9 mouse cellular contexts compared by ENCODE assay signal in the genomic region with DNA sequence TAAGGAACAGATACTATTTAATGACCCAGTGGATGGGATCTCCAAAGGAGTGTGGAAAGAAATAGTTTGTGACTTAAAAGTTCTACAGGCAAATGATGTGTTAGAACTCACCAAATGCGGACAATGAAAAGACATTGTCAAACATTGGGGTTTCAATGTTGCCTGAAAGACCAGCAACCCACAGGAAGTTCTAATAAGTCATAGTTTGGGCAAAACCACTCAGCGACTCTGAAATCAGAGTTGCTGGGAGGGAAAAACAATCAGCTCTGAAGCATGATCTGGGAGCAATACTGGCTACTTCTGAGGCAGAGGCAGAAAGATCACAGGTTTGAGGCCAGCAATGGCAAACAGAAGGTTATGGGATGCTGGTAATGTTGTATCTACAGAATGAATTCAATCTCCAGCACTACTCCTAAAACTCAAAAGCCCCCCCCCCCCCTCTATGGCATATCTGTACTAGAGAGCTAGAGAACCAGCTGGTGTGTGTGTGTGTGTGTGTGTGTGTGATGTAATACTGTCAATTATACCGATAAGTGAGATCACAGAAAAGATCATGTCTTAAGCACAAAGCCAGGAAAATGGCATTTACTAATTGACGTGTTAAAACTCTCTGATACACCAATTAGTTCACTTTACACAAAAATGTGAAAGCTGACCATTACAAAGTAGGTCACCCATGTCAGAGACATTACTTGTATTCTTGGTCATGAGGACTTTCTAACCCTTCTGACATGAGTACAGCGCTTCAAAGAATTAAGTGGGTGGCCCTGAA. TPM values are rescaled to one million over a fixed set of nuclear protein-coding genes. Genes with fewer than 3 reads are reported as not detected.
A peak's percentile ranks its signal among the peaks of the same experiment; 100 is the strongest.
DNase-seq lines count a peak whose midpoint lies in the region; ATAC-seq and TF ChIP-seq lines count a peak whose summit lies in the region.
"Had no signal": no experiment of that assay in that cellular context is flagged by ENCODE, and none has a peak within 500 bp of the region (broad histone marks: within the 10 kb centered on the region; RNA-seq: fewer than 3 reads in every experiment).

No protein-coding gene starts in this region.

- H3K4me1 ChIP-seq in ES-Bruce4 (ENCODE audit: control insufficient read depth, insufficient read depth, low read length), result no peaks in the 10 kb centered on the region
- H3K4me1 ChIP-seq in small intestine, adult 2 months (ENCODE audit: control insufficient read depth, insufficient read depth, insufficient read length, low read length), result peaks cover 3% of the 10 kb centered on the region; the same call in 1 of the 2 replicates

- H3K36me3 ChIP-seq in ES-Bruce4 (ENCODE audit: control insufficient read depth, insufficient read depth, low read length, poor library complexity, severe bottlenecking), result peaks cover 5% of the 10 kb centered on the region
- H3K36me3 ChIP-seq in small intestine, adult 2 months (ENCODE audit: control insufficient read depth, insufficient read depth, low read length), result no peaks in the 10 kb centered on the region; the same call in 1 of the 2 replicates

- ATAC-seq in erythroid progenitor cell, adult 5-6 weeks (replicated peaks; ENCODE audit: low FRiP score, poor library complexity, severe bottlenecking), result 0 out of 2 replicates have a peak, but pooled peaks have one; percentile 4

- no peaks in the 10 kb centered on the region for H3K27me3 ChIP-seq in ES-Bruce4 (ENCODE audit: control insufficient read depth, insufficient read depth, low read length, poor library complexity, severe bottlenecking)
- no peaks in the 10 kb centered on the region for H3K27me3 ChIP-seq in small intestine, adult 2 months (ENCODE audit: control insufficient read depth, insufficient read depth, low read length)
- H3K27me3 ChIP-seq: Patski had no signal

- DNase-seq in gastrocnemius, adult 2 months, result no peak
- no peak for DNase-seq in gastrocnemius, adult 18-20 months (ENCODE audit: low spot score)
- peak; percentile 58 for DNase-seq in liver
- DNase-seq in urinary bladder, adult 18-20 months (ENCODE audit: low spot score in 2 of 2), result no peak
- no peak for DNase-seq in cerebellum, adult 9-11 months

- no peak overlapping the region; the same call in 1 of the 2 replicates for H3K27ac ChIP-seq in gastrocnemius, adult 2 months
- peak overlapping the region; percentile 92 for H3K27ac ChIP-seq in ES-Bruce4 (ENCODE audit: insufficient read depth, low read length)
- H3K27ac ChIP-seq in small intestine, adult 2 months (ENCODE audit: insufficient read depth, low read depth, low read length), result peak overlapping the region; percentile 71

- H3K9me3 ChIP-seq in ES-Bruce4 (replicated peaks; ENCODE audit: control insufficient read depth, insufficient read depth, low read length, poor library complexity, severe bottlenecking), result no peaks in the 10 kb centered on the region

- no peak for TF ChIP-seq EP300 in ES-Bruce4 (IDR thresholded peaks at IDR 0.05; ENCODE audit: insufficient read depth, low read depth, low read length)

- H3K4me3 ChIP-seq in gastrocnemius, adult 2 months, result peak overlapping the region; percentile 69
- peak overlapping the region; percentile 83 for H3K4me3 ChIP-seq in ES-Bruce4 (ENCODE audit: low read depth, low read length)
- peak overlapping the region; percentile 66 for H3K4me3 ChIP-seq in small intestine, adult 2 months (ENCODE audit: low read depth, low read length)

- no peak for TF ChIP-seq POLR2A in ES-Bruce4 (IDR thresholded peaks at IDR 0.05; ENCODE audit: insufficient read depth, low read length)
- TF ChIP-seq POLR2A in small intestine, adult 2 months (IDR thresholded peaks at IDR 0.05; ENCODE audit: low read depth, low read length), result no peak

- TF ChIP-seq CTCF in gastrocnemius, adult 2 months (IDR thresholded peaks at IDR 0.05), result no peak
- no peak for TF ChIP-seq CTCF in ES-Bruce4 (IDR thresholded peaks at IDR 0.05; ENCODE audit: low read depth, low read length)
- no peak for TF ChIP-seq CTCF in small intestine, adult 2 months (IDR thresholded peaks at IDR 0.05; ENCODE audit: extremely low read depth, insufficient read length, insufficient replicate concordance, low read depth, low read length)

- H3K9ac ChIP-seq in ES-Bruce4 (ENCODE audit: low read depth, poor library complexity, severe bottlenecking), result peak overlapping the region; percentile 96

- intact Hi-C loops in gastrocnemius, adult 2 months (cut with DNase I), result loop anchor here (2.0 to 5.0 kb wide), 2 partner anchors 15 to 32 kb away; partner anchors contain the start of genes Hist1h2ai, Hist1h2bl, Hist1h3h and Hist1h4j

- WGBS in small intestine, adult 2 months, result 2% methylated on average over 5 of the region's 5 CpGs

RNA-seq across cellular contexts. Expression of gene Hist1h4k, which starts 0.7 kb away (rescaled TPM):
- 10 to 100 TPM; 12.0 to 12.2 TPM for total RNA-seq in gastrocnemius, adult 2 months (2021)
- total RNA-seq in gastrocnemius, adult 18-20 months (2021), result 10 to 100 TPM; 15.2 to 22.0 TPM
- polyA plus RNA-seq in ES-Bruce4 (2011; ENCODE audit: insufficient read depth, insufficient read length, low read depth, missing spikeins), result 16.3 and 17.1 TPM in 2 replicates
- 298 and 381 TPM in 2 replicates for total RNA-seq in erythroid progenitor cell, adult 5-6 weeks (2015; ENCODE audit: low replicate concordance)
- total RNA-seq in erythroid progenitor cell, adult 5-6 weeks (2017; ENCODE audit: low replicate concordance), result 3,827 and 6,951 TPM in 2 replicates
- polyA plus RNA-seq in small intestine, adult 2 months (2012; rRNA removed), result 35.5 and 55.4 TPM in 2 replicates

RNA-seq across cellular contexts. Expression of gene Hist1h2ak, which starts 4.1 kb away (rescaled TPM):
- under 1 TPM in 1 of 2 experiments, not detected in 1; 0.98 TPM for total RNA-seq in gastrocnemius, adult 2 months (2021)
- total RNA-seq in gastrocnemius, adult 18-20 months (2021), result not detected
- 6.7 and 7.5 TPM in 2 replicates for polyA plus RNA-seq in ES-Bruce4 (2011; ENCODE audit: insufficient read depth, insufficient read length, low read depth, missing spikeins)
- total RNA-seq in erythroid progenitor cell, adult 5-6 weeks (2015; ENCODE audit: low replicate concordance), result 480 and 792 TPM in 2 replicates
- 4,887 and 6,345 TPM in 2 replicates for total RNA-seq in erythroid progenitor cell, adult 5-6 weeks (2017; ENCODE audit: low replicate concordance)
- 40.0 and 60.2 TPM in 2 replicates for polyA plus RNA-seq in small intestine, adult 2 months (2012; rRNA removed)
- polyA plus RNA-seq: Patski had no signal

RNA-seq across cellular contexts. Expression of gene Hist1h2bn, which starts 4.3 kb away (rescaled TPM):
- 1 to 10 TPM in 1 of 2 experiments, not detected in 1; 1.4 TPM for total RNA-seq in gastrocnemius, adult 2 months (2021)
- 1 to 10 TPM in 1 of 2 experiments, not detected in 1; 1.1 TPM for total RNA-seq in gastrocnemius, adult 18-20 months (2021)
- 19.3 and 20.7 TPM in 2 replicates for polyA plus RNA-seq in ES-Bruce4 (2011; ENCODE audit: insufficient read depth, insufficient read length, low read depth, missing spikeins)
- 1,688 and 1,944 TPM in 2 replicates for total RNA-seq in erythroid progenitor cell, adult 5-6 weeks (2015; ENCODE audit: low replicate concordance)
- total RNA-seq in erythroid progenitor cell, adult 5-6 weeks (2017; ENCODE audit: low replicate concordance), result 6,530 and 7,011 TPM in 2 replicates
- 13.6 and 21.8 TPM in 2 replicates for polyA plus RNA-seq in small intestine, adult 2 months (2012; rRNA removed)

RNA-seq across cellular contexts. Expression of gene Hist1h4j, which starts 14.7 kb away (rescaled TPM):
- total RNA-seq in gastrocnemius, adult 2 months (2021), result 1 to 10 TPM in 1 of 2 experiments, under 1 TPM in 1; 0.42 to 1.1 TPM
- total RNA-seq in gastrocnemius, adult 18-20 months (2021), result under 1 TPM; 0.43 to 0.59 TPM
- polyA plus RNA-seq in ES-Bruce4 (2011; ENCODE audit: insufficient read depth, insufficient read length, low read depth, missing spikeins), result 8.2 and 13.4 TPM in 2 replicates
- total RNA-seq in erythroid progenitor cell, adult 5-6 weeks (2015; ENCODE audit: low replicate concordance), result 12.6 and 18.4 TPM in 2 replicates
- total RNA-seq in erythroid progenitor cell, adult 5-6 weeks (2017; ENCODE audit: low replicate concordance), result 900 and 1,530 TPM in 2 replicates
- polyA plus RNA-seq in small intestine, adult 2 months (2012; rRNA removed), result 6.4 and 6.5 TPM in 2 replicates

RNA-seq across cellular contexts. Expression of gene Hist1h2bm, which starts 27.7 kb away (rescaled TPM):
- total RNA-seq in gastrocnemius, adult 2 months (2021), result 1 to 10 TPM in 1 of 2 experiments, not detected in 1; 1.2 TPM
- total RNA-seq in gastrocnemius, adult 18-20 months (2021), result not detected
- polyA plus RNA-seq in ES-Bruce4 (2011; ENCODE audit: insufficient read depth, insufficient read length, low read depth, missing spikeins), result 14.2 and 21.7 TPM in 2 replicates
- total RNA-seq in erythroid progenitor cell, adult 5-6 weeks (2015; ENCODE audit: low replicate concordance), result 396 and 580 TPM in 2 replicates
- total RNA-seq in erythroid progenitor cell, adult 5-6 weeks (2017; ENCODE audit: low replicate concordance), result 1,330 and 1,438 TPM in 2 replicates
- polyA plus RNA-seq in small intestine, adult 2 months (2012; rRNA removed), result 4.7 and 7.1 TPM in 2 replicates
- polyA plus RNA-seq: Patski had no signal

Comparison
In these comparisons a context has a peak if more than half of its experiments do, and no peak if none do; other contexts are left out.
1. RNA of gene Hist1h4k, which starts 0.7 kb away (total RNA-seq): 298 to 6,951 TPM in erythroid progenitor cell, adult 5-6 weeks; 15.2 to 22.0 TPM in gastrocnemius, adult 18-20 months and 12.0 to 12.2 TPM in gastrocnemius, adult 2 months; every median in the first group is over 10 times any median in the second.
2. RNA of gene Hist1h2ak, which starts 4.1 kb away (total RNA-seq): 480 to 6,345 TPM in erythroid progenitor cell, adult 5-6 weeks; 0.98 TPM in gastrocnemius, adult 2 months and not detected in gastrocnemius, adult 18-20 months; every median in the first group is over 100 times any median in the second.
3. RNA of gene Hist1h2bn, which starts 4.3 kb away (total RNA-seq): 1,688 to 7,011 TPM in erythroid progenitor cell, adult 5-6 weeks; 1.4 TPM in gastrocnemius, adult 2 months and 1.1 TPM in gastrocnemius, adult 18-20 months; every median in the first group is over 100 times any median in the second.
4. Peak in every context shown above with its lines, with median percentiles within 50 percentile points of each other: H3K4me3 ChIP-seq.